Mouse (Mus musculus) CD8-positive naive resting alpha-beta T cell, adult 2 months (primary cell): ENCODE data around the gene Trim11.

Experiments
- DNase-seq, 2 experiments: peaks; one replicate each; pipeline ENCODE4 v3.0.0; 2022; ENCODE audit warnings: low read depth in 2 of 2, low spot score in 2 of 2

Trim11 gene

DNA sequence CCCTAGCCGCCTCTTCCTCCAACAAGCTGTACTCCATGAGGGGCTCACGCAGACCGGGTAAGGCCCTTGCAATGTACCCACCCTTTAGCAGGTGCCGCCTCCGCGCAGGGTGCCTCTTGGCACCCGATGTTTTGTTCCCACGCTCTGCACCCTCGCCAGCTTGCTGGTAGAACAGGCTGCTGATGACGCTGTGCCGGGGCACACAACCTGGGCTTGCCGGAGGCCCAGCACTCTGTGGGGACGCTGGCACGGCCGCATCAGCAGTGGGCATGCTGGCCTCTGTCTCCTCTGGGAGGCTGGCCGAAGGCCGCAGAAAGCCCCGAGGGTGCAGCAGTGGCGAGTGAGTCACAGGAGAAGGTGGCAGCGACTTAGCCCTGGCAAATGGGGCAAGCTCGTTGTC, 22.7 kb downstream of the Trim11 start:
- DNase-seq: no peak

DNA sequence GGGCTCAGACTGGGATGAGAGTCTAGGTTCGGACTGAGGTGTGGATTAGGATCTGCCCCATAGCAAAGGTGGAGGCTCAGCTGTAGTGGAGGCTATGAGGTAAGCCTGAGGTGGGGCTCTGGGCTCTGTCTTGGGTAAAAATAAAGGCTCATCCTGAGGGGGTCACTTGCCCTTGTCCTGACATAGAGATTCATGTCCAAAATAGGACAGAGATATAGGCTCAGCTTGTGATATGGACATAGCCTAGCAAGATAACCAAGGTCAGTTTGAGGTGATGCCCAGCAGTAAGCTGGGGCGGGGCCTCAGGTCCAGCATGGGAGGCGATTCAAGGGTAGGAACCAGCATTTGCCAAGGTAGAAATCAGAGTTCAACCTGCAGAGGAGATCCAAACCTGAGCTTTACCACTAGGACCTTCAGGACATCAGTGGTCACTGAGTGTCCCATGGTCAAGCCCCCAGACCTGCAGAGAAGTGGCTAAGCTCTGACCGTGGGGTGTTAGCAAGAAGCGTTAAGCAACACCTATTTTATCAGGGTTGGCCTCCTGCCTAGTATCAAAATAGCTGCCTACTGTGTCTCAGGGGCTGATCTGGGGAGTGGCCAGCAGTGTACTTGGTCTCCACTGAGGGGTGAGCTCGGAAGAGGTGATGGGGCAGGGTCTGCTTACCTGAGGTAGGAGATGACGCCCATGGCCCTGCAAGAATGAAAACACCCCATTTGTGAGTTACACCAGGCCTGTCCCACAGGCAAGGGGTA, 24.6 kb downstream of the Trim11 start:
- DNase-seq: no peak

DNA sequence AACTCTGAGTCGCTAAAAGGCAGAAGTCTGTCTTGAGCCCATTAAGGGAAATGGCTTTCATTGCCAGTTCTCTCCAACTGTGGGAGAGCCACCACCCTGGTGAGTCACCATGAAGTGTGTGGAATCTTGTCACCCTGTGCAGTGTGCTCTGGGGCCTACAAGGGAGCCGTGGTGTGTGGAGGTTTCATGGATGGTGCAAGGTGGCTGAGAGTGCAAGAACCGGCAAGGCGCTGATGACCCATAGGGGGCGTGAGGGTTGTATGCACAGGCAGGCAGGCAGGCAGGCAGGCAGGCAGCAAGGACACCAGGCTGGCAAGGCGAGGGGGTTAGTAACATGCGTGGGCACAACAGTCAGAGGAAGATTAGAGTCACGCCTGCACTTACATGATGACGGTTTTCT, 37.2 kb downstream of the Trim11 start:
- no peak for DNase-seq

DNA sequence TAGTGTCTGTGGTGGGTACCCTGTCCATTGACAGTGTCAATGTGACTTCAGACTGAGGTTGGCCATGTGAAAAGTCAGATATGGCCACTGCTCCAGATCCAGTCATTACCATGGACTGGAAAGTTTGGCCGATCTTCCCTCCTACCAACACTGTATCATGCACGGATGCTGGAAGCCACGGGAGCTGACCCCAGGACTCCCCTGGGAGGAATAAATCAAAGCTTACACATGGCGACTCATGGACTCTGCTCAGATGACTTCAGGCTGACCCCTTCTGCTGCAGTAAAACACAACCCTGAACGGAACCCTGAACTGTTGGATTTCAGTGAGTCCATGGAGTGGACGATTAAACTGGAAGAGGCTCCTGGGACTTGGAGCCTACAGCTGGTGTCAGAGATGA, 48.5 kb downstream of the Trim11 start:
- DNase-seq: no peak

DNA sequence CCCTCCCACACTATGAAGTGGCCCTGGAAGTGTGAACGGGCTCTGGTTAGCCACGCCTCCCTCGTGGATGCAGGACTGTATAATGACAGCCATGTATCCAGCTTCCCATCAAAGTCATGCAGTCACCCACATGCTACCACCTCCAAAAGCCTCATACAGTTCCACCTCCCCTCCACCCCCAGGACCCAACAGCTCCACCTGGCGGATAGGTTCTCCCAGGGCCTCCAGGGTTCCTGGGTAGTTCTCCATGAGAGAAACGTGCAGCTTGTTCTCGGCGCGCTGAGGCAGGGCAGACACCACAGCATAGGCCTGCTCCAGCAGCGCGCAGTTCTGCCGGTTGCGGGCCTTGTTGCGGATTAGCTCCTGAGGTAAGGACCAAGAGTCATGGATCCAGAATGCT, 51.1 kb downstream of the Trim11 start:
- DNase-seq: no peak
